Mouse (Mus musculus) heart, adult 2 months (tissue): ENCODE measurements around the gene Atp6v1e2.

Source experiments
- CTCF ChIP-seq: fragments of 200-600 bp; IDR thresholded peaks from 2 replicates; pipeline ENCODE4 v1.8.1; 2022; ENCODE audit warnings: antibody characterized with exemption, mild to moderate bottlenecking, moderate library complexity
- EP300 ChIP-seq: fragments of 200-500 bp; IDR thresholded peaks from 2 replicates; pipeline ENCODE4 v1.6.1; 2011; ENCODE audit warnings: low read depth, low read length, control low read depth; ENCODE audit not compliant: insufficient read depth

- TF ChIP-seq CTCF (no peak), EP300 (no peak)
These were observed 44.1 kb downstream of the Atp6v1e2 start for GRCm38 (mm10) chr17:86903596-86903995.
